Mouse (Mus musculus): ENCODE results near the gene Olfr1355. TPM values are rescaled to one million over a fixed set of nuclear protein-coding genes. Genes with fewer than 3 reads are reported as not detected.

The Olfr1355 gene
- polyA plus RNA-seq (2012; rRNA removed; ENCODE audit: low replicate concordance): not detected in 2 replicates

GRCm38 (mm10) chr10:78875240-78875639, at the start of gene Olfr1355:
Gene Olfr1355, plus strand, starts transcription at chr10:78875540.

GRCm38 (mm10) chr10:78852066-78852465, 23.3 kb upstream of the Olfr1355 start, which contains the start of gene Olfr1356:
Gene Olfr1356, minus strand, starts transcription at chr10:78852166.

GRCm38 (mm10) chr10:78912871-78913270, 37.5 kb downstream of the Olfr1355 start, which contains the start of gene Olfr1354:
Gene Olfr1354, plus strand, starts transcription at chr10:78913171.

Other genes with a start within 250 kb of the Olfr1355 start
- 0.17 TPM in 1 of 2 replicates, not detected in the other for gene Casp14, start 157.2 kb upstream of the Olfr1355 start, polyA plus RNA-seq (2012; rRNA removed; ENCODE audit: low replicate concordance)
- not detected in 2 replicates for gene Ccdc105, start 122.5 kb upstream of the Olfr1355 start, polyA plus RNA-seq (2012; rRNA removed; ENCODE audit: low replicate concordance)
- 0.29 and 1.5 TPM in 2 replicates for gene Slc1a6, start 95.0 kb upstream of the Olfr1355 start, polyA plus RNA-seq (2012; rRNA removed; ENCODE audit: low replicate concordance)
- gene Olfr1356, start 23.4 kb upstream of the Olfr1355 start, polyA plus RNA-seq (2012; rRNA removed; ENCODE audit: low replicate concordance): not detected in 2 replicates
- not detected in 2 replicates for gene Olfr1354, start 37.6 kb downstream of the Olfr1355 start, polyA plus RNA-seq (2012; rRNA removed; ENCODE audit: low replicate concordance)
- gene Olfr8, start 75.1 kb downstream of the Olfr1355 start, polyA plus RNA-seq (2012; rRNA removed; ENCODE audit: low replicate concordance): not detected in 2 replicates
- not detected in 2 replicates for gene Olfr1353, start 87.8 kb downstream of the Olfr1355 start, polyA plus RNA-seq (2012; rRNA removed; ENCODE audit: low replicate concordance)
- not detected in 2 replicates for gene Olfr1352, start 105.5 kb downstream of the Olfr1355 start, polyA plus RNA-seq (2012; rRNA removed; ENCODE audit: low replicate concordance)
- gene Olfr1351, start 136.9 kb downstream of the Olfr1355 start, polyA plus RNA-seq (2012; rRNA removed; ENCODE audit: low replicate concordance): not detected in 2 replicates
- not detected in 2 replicates for gene Olfr57, start 153.2 kb downstream of the Olfr1355 start, polyA plus RNA-seq (2012; rRNA removed; ENCODE audit: low replicate concordance)
- gene 2610008E11Rik, start 222.1 kb downstream of the Olfr1355 start, polyA plus RNA-seq (2012; rRNA removed; ENCODE audit: low replicate concordance): 1.3 and 3.9 TPM in 2 replicates

Measured in subcutaneous adipose tissue, adult 2 months (tissue).